Mouse (Mus musculus): Measurements from ENCODE around the gene Pan3. TPM values are rescaled to one million over a fixed set of nuclear protein-coding genes. Genes with fewer than 3 reads are reported as not detected.
"Not testable (repeated sequence)": the region's sequence is repeated elsewhere in the genome, so short reads cannot be mapped to it uniquely, and the experiment has no call there.

Pan3 gene
- total RNA-seq, 2 experiments from 2014 or later, result 74.2 to 79.9 TPM

- DNase-seq (ENCODE audit: low spot score in 2 of 2), result no peak
Observed at GRCm38 (mm10) chr5:147549016-147549755, 119.2 kb downstream of the Pan3 start.

DNA sequence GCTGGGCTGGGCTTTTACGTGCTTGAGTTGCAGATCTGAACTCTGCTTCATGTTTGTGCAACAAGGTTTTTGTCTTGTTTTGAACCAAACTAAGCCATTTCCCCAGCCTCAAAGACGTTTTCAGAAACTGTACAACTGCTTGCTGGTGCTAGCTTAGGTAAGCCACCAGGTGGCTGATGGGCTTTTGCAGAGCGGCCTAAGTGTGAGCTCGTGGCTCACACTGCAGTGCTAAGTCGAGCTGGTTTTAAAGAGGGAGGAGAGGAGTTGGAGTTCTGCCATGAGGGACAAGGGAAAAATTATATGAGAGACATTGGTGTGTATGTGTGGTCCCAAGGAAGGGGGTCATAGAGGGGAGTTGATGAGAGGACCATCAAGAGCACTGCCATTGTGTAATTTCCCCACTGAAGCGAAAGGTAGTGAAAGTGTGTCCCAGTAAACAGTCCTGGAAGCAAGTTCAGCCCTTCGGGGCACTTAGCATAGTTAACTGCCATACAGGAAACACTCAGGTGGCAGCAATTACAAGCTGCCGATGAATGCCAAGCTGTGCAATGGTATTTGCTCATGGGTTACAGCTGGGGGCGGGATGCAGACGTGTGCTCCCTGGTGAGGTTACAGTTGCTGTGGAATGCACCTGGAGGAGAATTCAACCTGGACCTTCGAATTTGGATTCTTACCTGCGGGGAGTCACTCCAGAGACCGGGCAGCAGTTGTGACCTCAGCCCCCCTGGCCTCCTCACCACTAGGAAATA is 122.1 kb downstream of the Pan3 start:
- no peak for DNase-seq (ENCODE audit: low spot score in 2 of 2)

DNA sequence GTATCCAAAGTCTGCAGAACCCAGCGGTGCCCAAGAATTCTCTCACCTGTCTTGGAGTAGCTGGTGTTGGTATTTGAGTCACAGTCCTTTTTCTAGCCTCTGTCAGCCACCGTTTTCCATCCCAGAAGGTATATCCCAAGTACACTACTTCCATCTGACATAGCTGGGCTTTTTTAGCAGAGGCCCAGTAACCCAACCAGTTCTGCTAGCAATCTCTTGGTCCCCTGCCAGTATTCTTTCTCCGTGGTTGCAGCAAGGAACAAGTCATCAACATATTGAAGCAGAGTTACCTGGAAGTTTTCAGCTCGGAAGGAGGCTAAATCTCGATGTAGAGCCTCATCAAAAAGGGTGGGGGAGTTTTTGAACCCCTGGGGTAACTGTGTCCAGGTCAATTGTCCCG is 127.7 kb downstream of the Pan3 start:
- not testable (repeated sequence) for DNase-seq (ENCODE audit: low spot score in 2 of 2)

GRCm38 (mm10) chr5:147563511-147564139 is 133.7 kb downstream of the Pan3 start:
- no peak for DNase-seq (ENCODE audit: low spot score in 2 of 2)

DNA sequence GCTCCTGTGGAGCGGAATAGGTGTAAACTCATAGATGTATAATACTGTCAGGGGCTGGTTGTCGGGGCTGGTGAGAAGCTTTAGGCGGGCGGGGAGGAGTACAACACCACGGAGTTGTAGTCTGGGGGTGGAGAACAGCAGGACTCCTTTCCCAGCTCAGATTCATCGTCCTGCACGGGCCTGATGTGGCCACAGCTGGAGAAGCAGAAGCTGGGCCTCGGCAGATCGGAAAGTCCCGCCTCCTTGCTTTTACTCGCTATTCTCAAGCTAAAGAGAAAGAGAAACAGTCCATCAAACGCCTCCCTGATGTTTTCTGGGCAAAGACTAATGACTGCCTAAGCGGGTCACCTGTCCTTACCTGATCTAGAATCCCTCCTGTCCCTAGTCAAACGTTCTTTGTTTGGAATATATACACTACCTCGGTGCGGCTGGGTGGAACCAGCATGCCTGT is 134.2 kb downstream of the Pan3 start:
- no peak for DNase-seq (ENCODE audit: low spot score in 2 of 2)

DNA sequence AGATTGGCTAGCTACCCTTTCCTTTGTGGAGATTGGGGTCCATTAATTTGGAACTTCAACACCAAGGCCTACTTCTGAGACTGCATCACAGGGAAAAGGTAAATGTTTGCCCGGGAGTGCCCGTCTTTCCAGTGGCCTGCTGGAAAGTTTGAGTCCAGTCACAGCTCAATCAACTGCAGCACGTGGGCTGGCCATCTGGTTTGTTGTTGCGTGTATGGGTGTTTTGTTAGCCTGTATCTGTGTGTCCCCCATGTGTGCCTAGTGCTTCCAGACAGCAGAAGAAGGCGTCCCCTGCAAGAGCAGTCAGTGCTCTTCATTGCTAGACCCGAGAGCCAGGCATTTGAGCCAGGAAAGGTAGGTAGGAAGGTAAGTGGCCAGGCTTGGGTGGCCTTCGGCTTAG is 135.5 kb downstream of the Pan3 start:
- peak; percentile 43 to 73 for DNase-seq (ENCODE audit: low spot score in 2 of 2)

DNA sequence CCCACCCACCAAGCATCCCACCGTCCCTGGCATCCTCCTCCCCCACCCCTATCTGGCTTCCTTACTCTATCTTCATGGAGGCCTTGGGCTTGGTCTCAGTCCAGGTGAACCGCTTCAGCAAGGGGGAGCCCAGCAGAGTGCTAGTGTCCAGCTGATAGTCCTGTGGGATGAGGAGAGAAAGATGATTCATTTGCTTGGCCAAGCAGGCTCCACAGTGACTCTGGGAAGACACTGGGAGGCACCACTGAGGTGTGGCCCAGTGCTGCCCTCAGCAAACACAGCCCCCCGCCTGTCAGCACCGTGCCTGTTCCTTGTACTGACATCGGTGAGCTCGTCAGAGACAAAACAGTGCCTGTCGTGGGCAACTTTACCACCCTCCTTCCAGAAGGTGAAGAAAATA is 136.4 kb downstream of the Pan3 start:
- DNase-seq (ENCODE audit: low spot score in 2 of 2), result no peak

- DNase-seq (ENCODE audit: low spot score in 2 of 2), result no peak
Observed at GRCm38 (mm10) chr5:147572695-147573094, 142.7 kb downstream of the Pan3 start.

- DNase-seq (ENCODE audit: low spot score in 2 of 2), result no peak
Observed at GRCm38 (mm10) chr5:147573555-147573954, 143.6 kb downstream of the Pan3 start.

GRCm38 (mm10) chr5:147574517-147574916 is 144.6 kb downstream of the Pan3 start:
- DNase-seq (ENCODE audit: low spot score in 2 of 2), result no peak

GRCm38 (mm10) chr5:147577003-147577402 is 147.0 kb downstream of the Pan3 start:
- DNase-seq (ENCODE audit: low spot score in 2 of 2), result no peak

DNA sequence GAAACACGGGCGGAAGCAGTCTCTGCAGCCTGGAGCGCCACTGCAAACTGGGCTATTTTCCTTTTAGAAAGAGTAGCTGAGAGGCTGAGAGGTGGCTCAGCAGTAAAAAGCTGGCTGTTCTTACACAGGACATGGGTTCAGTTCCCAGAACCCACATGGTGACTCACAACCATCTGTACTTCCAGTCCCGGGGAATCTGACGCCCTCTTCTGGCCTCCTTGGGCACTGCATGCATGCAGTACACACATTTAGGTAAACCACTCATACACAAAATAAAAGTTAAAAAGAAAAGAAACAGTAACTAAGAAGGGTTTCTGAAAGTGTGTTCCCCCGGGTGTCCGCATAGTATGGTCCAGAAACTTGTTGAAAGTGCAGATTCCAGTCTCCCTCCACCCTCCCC is 149.2 kb downstream of the Pan3 start:
- no peak for DNase-seq (ENCODE audit: low spot score in 2 of 2)

DNA sequence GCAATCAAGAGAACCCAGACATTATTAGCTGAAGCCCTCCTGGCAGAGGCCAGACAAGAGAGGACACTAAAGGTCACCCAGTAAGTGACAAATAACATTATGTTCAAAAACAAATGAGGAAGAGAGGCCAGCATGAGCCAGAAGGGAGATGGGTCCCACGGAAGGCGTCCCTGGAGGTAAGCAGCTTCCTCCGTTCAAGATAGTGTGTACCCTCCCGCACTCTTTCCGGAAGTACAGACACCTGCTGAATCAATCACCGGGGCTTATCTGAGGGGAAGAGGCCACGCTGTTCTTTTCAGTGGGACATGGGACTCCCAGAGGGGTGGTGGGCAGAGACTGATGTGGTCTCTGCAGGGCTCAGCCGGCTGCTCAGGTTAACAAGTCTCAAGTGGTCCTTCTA is 149.7 kb downstream of the Pan3 start:
- DNase-seq (ENCODE audit: low spot score in 2 of 2), result no peak

DNA sequence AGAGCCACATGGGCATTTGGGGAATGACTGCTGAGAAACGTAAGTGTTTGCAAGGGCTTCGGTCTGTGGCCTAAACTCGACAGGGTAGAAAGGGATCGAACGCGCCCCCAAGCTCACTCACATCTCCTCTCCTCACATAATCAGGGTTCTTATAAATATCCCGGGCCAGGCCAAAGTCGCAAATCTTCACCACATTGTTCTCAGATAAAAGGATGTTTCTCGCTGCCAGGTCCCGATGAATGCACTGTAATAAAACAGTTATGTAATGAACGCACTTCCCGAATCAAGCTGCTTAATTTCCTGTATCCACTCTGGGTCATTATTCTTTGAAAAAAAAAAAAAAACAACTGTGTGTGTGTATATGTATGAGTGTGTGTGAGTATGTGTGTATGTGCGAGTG is 150.2 kb downstream of the Pan3 start:
- no peak for DNase-seq (ENCODE audit: low spot score in 2 of 2)

DNA sequence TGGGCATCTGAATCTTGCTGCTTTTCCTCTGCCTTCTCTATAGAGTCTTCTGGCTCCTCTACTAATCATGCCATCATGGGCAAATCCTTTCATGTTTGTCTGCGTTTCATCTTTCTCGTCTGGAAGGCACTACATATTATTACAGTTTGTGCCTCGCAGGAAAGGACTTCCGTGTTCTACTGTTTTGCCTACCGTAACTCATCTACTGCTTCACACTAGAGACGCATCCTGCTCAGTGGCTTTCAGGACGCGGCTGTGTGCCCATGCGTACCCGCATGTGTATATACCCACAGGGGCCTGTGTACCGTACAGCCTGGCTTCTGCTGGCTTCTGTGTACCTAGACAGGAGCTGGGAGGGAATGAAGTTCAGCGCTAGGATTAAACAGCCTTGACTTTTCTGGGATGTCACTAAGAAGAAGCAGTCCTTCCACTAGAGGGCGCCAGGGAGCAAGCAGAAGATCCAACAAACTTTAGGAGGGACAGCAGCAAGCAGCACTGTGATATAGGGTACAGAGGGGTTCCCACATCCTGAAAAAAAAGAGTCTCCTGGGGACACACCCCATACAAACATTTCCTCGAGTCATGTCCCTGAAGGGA is 153.8 kb downstream of the Pan3 start:
- peak; percentile 81 to 88 for DNase-seq (ENCODE audit: low spot score in 2 of 2)

- no peak for DNase-seq (ENCODE audit: low spot score in 2 of 2)
Observed at GRCm38 (mm10) chr5:147584648-147585047, 154.7 kb downstream of the Pan3 start.

- DNase-seq (ENCODE audit: low spot score in 2 of 2), result no peak
Observed at GRCm38 (mm10) chr5:147585070-147585469, 155.1 kb downstream of the Pan3 start.

- peak in 1 of 2 experiments; percentile 10 for DNase-seq (ENCODE audit: low spot score in 2 of 2)
Observed at GRCm38 (mm10) chr5:147589814-147590213, 159.9 kb downstream of the Pan3 start.

DNA sequence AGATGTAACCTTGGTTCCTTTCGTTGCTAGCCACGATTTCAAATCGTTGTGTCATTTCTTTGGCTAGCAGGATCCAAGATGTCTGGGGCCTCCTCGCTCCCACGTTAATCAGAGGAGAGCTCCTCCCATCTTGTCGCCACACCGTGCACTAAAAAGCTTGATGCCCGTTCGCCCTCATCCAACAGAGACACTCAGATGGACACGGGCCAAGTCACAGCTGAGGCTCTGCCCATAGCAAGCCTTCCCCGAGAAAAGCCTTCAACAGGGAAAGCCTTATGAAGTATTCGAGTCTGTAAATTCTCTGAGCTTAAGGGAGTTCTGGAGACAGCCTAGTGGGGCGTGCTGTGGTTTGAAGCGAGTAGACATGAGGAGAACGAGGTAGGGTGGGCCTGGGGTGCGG is 167.9 kb downstream of the Pan3 start:
- DNase-seq (ENCODE audit: low spot score in 2 of 2), result no peak

Measured in left cerebral cortex, adult 18-20 months (tissue).